ENCODE assay signal across 9 mouse cellular contexts in the genomic region with DNA sequence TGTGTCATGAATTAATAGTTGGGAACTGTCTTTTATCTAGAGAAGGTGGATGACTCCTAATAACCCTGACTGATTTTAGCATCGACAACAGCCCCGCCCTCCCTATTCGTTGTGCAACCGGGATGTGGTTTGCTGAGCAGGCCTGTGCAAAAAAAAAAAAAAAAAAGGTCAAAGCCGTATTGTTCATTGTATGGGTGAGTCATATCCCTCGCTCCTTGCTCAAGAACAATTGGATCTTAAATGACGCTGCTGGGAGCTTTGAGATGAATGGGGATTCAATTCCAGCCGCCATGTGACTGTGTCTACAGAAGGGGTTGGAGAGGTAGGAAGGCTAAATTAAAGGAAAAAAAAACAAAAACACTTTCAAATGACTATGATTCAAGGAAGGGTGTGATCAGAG.
DNase-seq lines count a peak whose midpoint lies in the region; ATAC-seq and TF ChIP-seq lines count a peak whose summit lies in the region.
"Had no signal": no experiment of that assay in that cellular context is flagged by ENCODE, and none has a peak within 500 bp of the region (broad histone marks: within the 10 kb centered on the region; RNA-seq: fewer than 3 reads in every experiment).

No protein-coding gene starts in this region.

- H3K4me1 ChIP-seq in kidney, embryonic 14.5 days (ENCODE audit: control insufficient read depth, insufficient read depth, low read length) = no peaks in the 10 kb centered on the region
- H3K4me1 ChIP-seq in kidney, adult 2 months (ENCODE audit: control insufficient read depth, insufficient read depth, low read length) = no peaks in the 10 kb centered on the region

- H3K36me3 ChIP-seq in kidney, embryonic 14.5 days (ENCODE audit: control insufficient read depth, insufficient read depth, low read length) = no peaks in the 10 kb centered on the region
- no peaks in the 10 kb centered on the region for H3K36me3 ChIP-seq in kidney, adult 2 months (ENCODE audit: control insufficient read depth, insufficient read depth, low read length)
- H3K36me3 ChIP-seq: limb, embryonic 12.5 days had no signal

- WGBS in kidney, embryonic 14.5 days = 56% methylated on average over 8 of the region's 8 CpGs
- WGBS in kidney, adult 2 months = 48% methylated on average over 8 of the region's 8 CpGs

- no peaks in the 10 kb centered on the region for H3K9me3 ChIP-seq in kidney, embryonic 14.5 days (ENCODE audit: control insufficient read depth, low read length)
- H3K9me3 ChIP-seq: limb, embryonic 12.5 days had no signal

- no peak overlapping the region for H3K9ac ChIP-seq in kidney, embryonic 14.5 days (ENCODE audit: low read depth, low read length)
- H3K9ac ChIP-seq: limb, embryonic 12.5 days had no signal

- TF ChIP-seq CTCF in kidney, adult 2 months (conservative IDR thresholded peaks at IDR 0.05; ENCODE audit: insufficient read depth, insufficient read length, low read depth, low read length) = no peak

- ATAC-seq in kidney, embryonic 14.5 days (ENCODE audit: low FRiP score, low TSS enrichment) = no peak

- H3K27ac ChIP-seq in kidney, embryonic 14.5 days (ENCODE audit: low read depth, low read length) = no peak overlapping the region
- no peak overlapping the region for H3K27ac ChIP-seq in kidney, adult 2 months (ENCODE audit: insufficient read depth, low read depth, low read length)
- H3K27ac ChIP-seq: limb, embryonic 12.5 days had no signal

- peak; percentile 40 for DNase-seq in heart, adult 8-10 months (ENCODE audit: low spot score)
- no peak for DNase-seq in heart, postnatal 25 days (ENCODE audit: low spot score)
- DNase-seq in CD4-positive, CD25-positive, alpha-beta regulatory T cell, adult 2 months (ENCODE audit: low read depth, low spot score) = peak; percentile 70
- DNase-seq in adrenal gland, postnatal 36 days = peak; percentile 78 to 82
- DNase-seq in lung, postnatal 36 days = peak; percentile 84
- DNase-seq in spleen, adult 18-20 months = no peak
- no peak for DNase-seq in kidney, adult 2 months

- no peaks in the 10 kb centered on the region for H3K27me3 ChIP-seq in kidney, embryonic 14.5 days (ENCODE audit: control insufficient read depth, insufficient read depth, low read length)
- H3K27me3 ChIP-seq in kidney, adult 2 months (replicated peaks; ENCODE audit: control insufficient read depth, insufficient read depth, low read length) = no peaks in the 10 kb centered on the region
- H3K27me3 ChIP-seq: limb, embryonic 12.5 days had no signal

- intact Hi-C loops in heart, postnatal 25 days (cut with DNase I) = no loop called here

- no peak overlapping the region for H3K4me2 ChIP-seq in kidney, embryonic 14.5 days (replicated peaks; ENCODE audit: low read depth, low read length)
- H3K4me2 ChIP-seq: limb, embryonic 12.5 days had no signal

- TF ChIP-seq POLR2A in kidney, adult 2 months (IDR thresholded peaks at IDR 0.05; ENCODE audit: low read depth, low read length) = no peak

- H3K4me3 ChIP-seq in kidney, embryonic 14.5 days (ENCODE audit: low read length) = no peak overlapping the region
- no peak overlapping the region for H3K4me3 ChIP-seq in kidney, adult 2 months (ENCODE audit: insufficient read depth, low read depth, low read length)
- H3K4me3 ChIP-seq: limb, embryonic 12.5 days had no signal

Comparison
In these comparisons a context has a peak if more than half of its experiments do, and no peak if none do; other contexts are left out.
1. DNase-seq: peak in heart, adult 8-10 months (single experiment), CD4-positive, CD25-positive, alpha-beta regulatory T cell, adult 2 months (single experiment), adrenal gland, postnatal 36 days (2 of 2) and lung, postnatal 36 days (single experiment); none in heart, postnatal 25 days (single experiment), spleen, adult 18-20 months (0 of 2) and kidney, adult 2 months (single experiment).